Mouse (Mus musculus): ENCODE results near the gene Cacng2. TPM values are rescaled to one million over a fixed set of nuclear protein-coding genes. Genes with fewer than 3 reads are reported as not detected.

Cacng2 gene
- total RNA-seq, 2 experiments from 2014 or later, result not detected

GRCm38 (mm10) chr15:77956404-77956901 is 163.4 kb downstream of the Cacng2 start, which contains the start of gene Foxred2:
Gene Foxred2 (minus strand): TSS chr15:77956722.
- DNase-seq, result peak; percentile 78 to 86
- intact Hi-C loops (cut with DNase I), result no loop called here

- intact Hi-C loops (cut with DNase I), result no loop called here
- no peak for DNase-seq
Observed at GRCm38 (mm10) chr15:77955440-77956403, 164.1 kb downstream of the Cacng2 start.

- intact Hi-C loops (cut with DNase I), result no loop called here
- no peak for DNase-seq
Observed at GRCm38 (mm10) chr15:77954362-77954761, 165.5 kb downstream of the Cacng2 start.

- no peak for DNase-seq
- intact Hi-C loops (cut with DNase I), result no loop called here
Observed at GRCm38 (mm10) chr15:77952921-77953320, 166.9 kb downstream of the Cacng2 start.

GRCm38 (mm10) chr15:77949061-77949460 is 170.8 kb downstream of the Cacng2 start:
- intact Hi-C loops (cut with DNase I), result no loop called here
- DNase-seq, result no peak

GRCm38 (mm10) chr15:77945711-77946110 is 174.1 kb downstream of the Cacng2 start:
- intact Hi-C loops (cut with DNase I), result no loop called here
- peak in 1 of 2 experiments; percentile 35 for DNase-seq

Other genes with a start within 250 kb of the Cacng2 start
- 100 to 1,000 TPM; 200 to 221 TPM for gene Txn2, start 191.0 kb downstream of the Cacng2 start, total RNA-seq (2021)
- gene Foxred2, start 163.3 kb downstream of the Cacng2 start, total RNA-seq (2021), result under 1 TPM; 0.20 to 0.38 TPM
- gene Eif3d, start 149.2 kb downstream of the Cacng2 start, total RNA-seq (2021), result 10 to 100 TPM; 91.8 to 94.0 TPM
- 10 to 100 TPM; 14.2 to 20.7 TPM for gene Ift27, start 54.1 kb upstream of the Cacng2 start, total RNA-seq (2021)
- not detected for gene Pvalb, start 86.4 kb upstream of the Cacng2 start, total RNA-seq (2021)
- gene Ncf4, start 124.8 kb upstream of the Cacng2 start, total RNA-seq (2021), result 1 to 10 TPM; 2.0 to 2.6 TPM
- 1 to 10 TPM; 1.3 to 1.6 TPM for gene Csf2rb2, start 185.7 kb upstream of the Cacng2 start, total RNA-seq (2021)
- 1 to 10 TPM; 2.2 to 2.7 TPM for gene Csf2rb, start 205.7 kb upstream of the Cacng2 start, total RNA-seq (2021)

All from heart, postnatal 10 days (tissue).